Mouse (Mus musculus): ENCODE measurements around the gene Rpl10. TPM values are rescaled to one million over a fixed set of nuclear protein-coding genes. Genes with fewer than 3 reads are reported as not detected.

Rpl10 gene
- polyA plus RNA-seq, 1 experiment from 2014 or later, result 770 TPM

Other genes starting within 250 kb of the Rpl10 start
- gene Irak1, start 246.9 kb upstream of the Rpl10 start, polyA plus RNA-seq (2014; fragmentation: Nextera tagmentation; extraction: Ambion mirVana), result 27.4 and 31.6 TPM in 2 replicates
- gene Opn1mw, start 143.3 kb upstream of the Rpl10 start, polyA plus RNA-seq (2014; fragmentation: Nextera tagmentation; extraction: Ambion mirVana), result not detected in 2 replicates
- 14.4 and 15.8 TPM in 2 replicates for gene Mecp2, start 135.4 kb upstream of the Rpl10 start, polyA plus RNA-seq (2014; fragmentation: Nextera tagmentation; extraction: Ambion mirVana)
- not detected in 2 replicates for gene Tex28, start 103.0 kb upstream of the Rpl10 start, polyA plus RNA-seq (2014; fragmentation: Nextera tagmentation; extraction: Ambion mirVana)
- 0.20 TPM in 1 of 2 replicates, not detected in the other for gene Tktl1, start 93.6 kb upstream of the Rpl10 start, polyA plus RNA-seq (2014; fragmentation: Nextera tagmentation; extraction: Ambion mirVana)
- 181 and 196 TPM in 2 replicates for gene Flna, start 21.0 kb upstream of the Rpl10 start, polyA plus RNA-seq (2014; fragmentation: Nextera tagmentation; extraction: Ambion mirVana)
- gene Emd, start 16.1 kb upstream of the Rpl10 start, polyA plus RNA-seq (2014; fragmentation: Nextera tagmentation; extraction: Ambion mirVana), result 22.6 and 27.4 TPM in 2 replicates
- gene Taz, start 11.1 kb downstream of the Rpl10 start, polyA plus RNA-seq (2014; fragmentation: Nextera tagmentation; extraction: Ambion mirVana), result 57.0 and 58.3 TPM in 2 replicates
- gene Dnase1l1, start 11.5 kb downstream of the Rpl10 start, polyA plus RNA-seq (2014; fragmentation: Nextera tagmentation; extraction: Ambion mirVana), result 4.5 TPM in 2 replicates
- 91.7 and 121 TPM in 2 replicates for gene Atp6ap1, start 26.3 kb downstream of the Rpl10 start, polyA plus RNA-seq (2014; fragmentation: Nextera tagmentation; extraction: Ambion mirVana)
- 490 and 535 TPM in 2 replicates for gene Gdi1, start 34.2 kb downstream of the Rpl10 start, polyA plus RNA-seq (2014; fragmentation: Nextera tagmentation; extraction: Ambion mirVana)
- 60.6 and 67.3 TPM in 2 replicates for gene Fam50a, start 42.2 kb downstream of the Rpl10 start, polyA plus RNA-seq (2014; fragmentation: Nextera tagmentation; extraction: Ambion mirVana)
- gene Plxna3, start 58.3 kb downstream of the Rpl10 start, polyA plus RNA-seq (2014; fragmentation: Nextera tagmentation; extraction: Ambion mirVana), result 19.2 and 22.3 TPM in 2 replicates
- gene Lage3, start 82.8 kb downstream of the Rpl10 start, polyA plus RNA-seq (2014; fragmentation: Nextera tagmentation; extraction: Ambion mirVana), result 103 and 105 TPM in 2 replicates
- gene Ubl4a, start 102.4 kb downstream of the Rpl10 start, polyA plus RNA-seq (2014; fragmentation: Nextera tagmentation; extraction: Ambion mirVana), result 68.6 and 69.9 TPM in 2 replicates
- gene Slc10a3, start 102.5 kb downstream of the Rpl10 start, polyA plus RNA-seq (2014; fragmentation: Nextera tagmentation; extraction: Ambion mirVana), result 7.4 and 7.7 TPM in 2 replicates
- 26.9 and 29.0 TPM in 2 replicates for gene Fam3a, start 122.5 kb downstream of the Rpl10 start, polyA plus RNA-seq (2014; fragmentation: Nextera tagmentation; extraction: Ambion mirVana)
- gene Ikbkg, start 122.5 kb downstream of the Rpl10 start, polyA plus RNA-seq (2014; fragmentation: Nextera tagmentation; extraction: Ambion mirVana), result 21.7 and 25.4 TPM in 2 replicates
- gene G6pdx, start 158.4 kb downstream of the Rpl10 start, polyA plus RNA-seq (2014; fragmentation: Nextera tagmentation; extraction: Ambion mirVana), result 54.9 and 56.5 TPM in 2 replicates
- not detected in 2 replicates for gene Gm6880, start 210.6 kb downstream of the Rpl10 start, polyA plus RNA-seq (2014; fragmentation: Nextera tagmentation; extraction: Ambion mirVana)